Mouse (Mus musculus): Measurements from ENCODE around the gene Muc1. TPM values are rescaled to one million over a fixed set of nuclear protein-coding genes. Genes with fewer than 3 reads are reported as not detected.

Muc1 gene
- polyA plus RNA-seq, 1 experiment from 2014 or later: 3.1 TPM

GRCm38 (mm10) chr3:89243609-89244008 lies 14.8 kb downstream of the Muc1 start:
- Histone ChIP-seq H3K4me1 (peaks cover 52% of the 10 kb centered on the region), H3K9me3 (replicated peaks) (no peaks in the 10 kb centered on the region), H3K4me2 (peak overlapping the region; percentile 97), H3K27me3 (no peaks in the 10 kb centered on the region), H3K9ac (peak overlapping the region; percentile 75), H3K4me3 (peak overlapping the region; percentile 74), H3K36me3 (ENCODE audit: poor library complexity, severe bottlenecking) (peaks cover 48% of the 10 kb centered on the region), H3K27ac (peak overlapping the region; percentile 94)
- no peak for ATAC-seq
- WGBS: 11% methylated on average over 14 of the region's 14 CpGs

GRCm38 (mm10) chr3:89244158-89244981 lies 15.5 kb downstream of the Muc1 start:
- peaks cover 52% of the 10 kb centered on the region for H3K4me1 ChIP-seq
- H3K4me2 ChIP-seq: peak overlapping the region; percentile 97
- 12% methylated on average over 25 of the region's 25 CpGs for WGBS
- peaks cover 47% of the 10 kb centered on the region for H3K36me3 ChIP-seq (ENCODE audit: poor library complexity, severe bottlenecking)
- H3K27ac ChIP-seq: peak overlapping the region; percentile 94
- H3K9me3 ChIP-seq (replicated peaks): no peaks in the 10 kb centered on the region
- peak overlapping the region; percentile 75 for H3K9ac ChIP-seq
- peak overlapping the region; percentile 74 for H3K4me3 ChIP-seq
- peak; percentile 28 for ATAC-seq
- H3K27me3 ChIP-seq: no peaks in the 10 kb centered on the region

- Histone ChIP-seq H3K36me3 (ENCODE audit: poor library complexity, severe bottlenecking) (peaks cover 45% of the 10 kb centered on the region), H3K27ac (peak overlapping the region; percentile 94), H3K4me1 (peaks cover 52% of the 10 kb centered on the region), H3K4me2 (peak overlapping the region; percentile 97), H3K9me3 (replicated peaks) (no peaks in the 10 kb centered on the region), H3K27me3 (no peaks in the 10 kb centered on the region), H3K9ac (peak overlapping the region; percentile 75), H3K4me3 (peak overlapping the region; percentile 74)
- peak; percentile 66 for ATAC-seq
- under 1% methylated on average over 18 of the region's 26 CpGs for WGBS
Observed at GRCm38 (mm10) chr3:89244982-89245687, 16.3 kb downstream of the Muc1 start.

- H3K4me3 ChIP-seq: peak within 1 kb of the TSS; percentile 74
- H3K4me1 ChIP-seq: peaks cover 53% of the 10 kb centered on the region
- H3K9ac ChIP-seq: peak within 1 kb of the TSS; percentile 86
- peaks cover 39% of the 10 kb centered on the region for H3K36me3 ChIP-seq (ENCODE audit: poor library complexity, severe bottlenecking)
- peak within 1 kb of the TSS; percentile 94 for H3K27ac ChIP-seq
- 3% methylated on average over 20 of the region's 20 CpGs for WGBS
- H3K4me2 ChIP-seq: peak within 1 kb of the TSS; percentile 97
- H3K27me3 ChIP-seq: no peaks in the 10 kb centered on the region
- no peaks in the 10 kb centered on the region for H3K9me3 ChIP-seq (replicated peaks)
- ATAC-seq: peak; percentile 65
Observed at GRCm38 (mm10) chr3:89245688-89246171, 16.9 kb downstream of the Muc1 start, which contains the start of gene Krtcap2. Gene Krtcap2, plus strand, starts transcription at chr3:89245966.

- Histone ChIP-seq H3K4me1 (peaks cover 61% of the 10 kb centered on the region), H3K9me3 (replicated peaks) (no peaks in the 10 kb centered on the region), H3K4me2 (peak within 1 kb of the TSS; percentile 97), H3K9ac (peak within 1 kb of the TSS; percentile 86), H3K27ac (peak within 1 kb of the TSS; percentile 94), H3K27me3 (peaks cover 6% of the 10 kb centered on the region; the same call in 1 of the 2 replicates), H3K36me3 (ENCODE audit: poor library complexity, severe bottlenecking) (peaks cover 32% of the 10 kb centered on the region), H3K4me3 (peak within 1 kb of the TSS; percentile 74)
- peak; percentile 68 for ATAC-seq
- WGBS: under 1% methylated on average over 42 of the region's 42 CpGs
Observed at GRCm38 (mm10) chr3:89246261-89247100, 17.6 kb downstream of the Muc1 start, which contains the start of gene Trim46. Gene Trim46, minus strand, starts transcription at chr3:89246309.

GRCm38 (mm10) chr3:89247466-89247865 lies 18.6 kb downstream of the Muc1 start:
- H3K4me1 ChIP-seq: peaks cover 56% of the 10 kb centered on the region
- no peak overlapping the region; the same call in 1 of the 2 replicates for H3K27ac ChIP-seq
- peaks cover 22% of the 10 kb centered on the region for H3K36me3 ChIP-seq (ENCODE audit: poor library complexity, severe bottlenecking)
- H3K9ac ChIP-seq: peak overlapping the region; percentile 86; the same call in 1 of the 2 replicates
- no peaks in the 10 kb centered on the region for H3K9me3 ChIP-seq (replicated peaks)
- ATAC-seq: no peak
- 83% methylated on average over 4 of the region's 4 CpGs for WGBS
- H3K4me3 ChIP-seq: peak overlapping the region; percentile 74
- peak overlapping the region; percentile 97 for H3K4me2 ChIP-seq
- peaks cover 10% of the 10 kb centered on the region; the same call in 1 of the 2 replicates for H3K27me3 ChIP-seq

GRCm38 (mm10) chr3:89250435-89251040 lies 21.7 kb downstream of the Muc1 start:
- Histone ChIP-seq H3K27ac (no peak overlapping the region), H3K36me3 (ENCODE audit: poor library complexity, severe bottlenecking) (peaks cover 19% of the 10 kb centered on the region), H3K9ac (no peak overlapping the region), H3K4me2 (no peak overlapping the region), H3K4me3 (no peak overlapping the region), H3K27me3 (peaks cover 10% of the 10 kb centered on the region; the same call in 1 of the 2 replicates), H3K9me3 (replicated peaks) (no peaks in the 10 kb centered on the region), H3K4me1 (peaks cover 31% of the 10 kb centered on the region)
- WGBS: 20% methylated on average over 7 of the region's 7 CpGs
- ATAC-seq: no peak

- Histone ChIP-seq H3K9ac (no peak overlapping the region), H3K4me2 (peak overlapping the region; percentile 10; the same call in 1 of the 2 replicates), H3K27ac (no peak overlapping the region), H3K9me3 (replicated peaks) (no peaks in the 10 kb centered on the region), H3K4me3 (no peak overlapping the region), H3K4me1 (peaks cover 25% of the 10 kb centered on the region), H3K36me3 (ENCODE audit: poor library complexity, severe bottlenecking) (peaks cover 19% of the 10 kb centered on the region), H3K27me3 (peaks cover 10% of the 10 kb centered on the region; the same call in 1 of the 2 replicates)
- WGBS: 10% methylated on average over 17 of the region's 17 CpGs
- no peak for ATAC-seq
Observed at GRCm38 (mm10) chr3:89251365-89251895, 22.6 kb downstream of the Muc1 start.

- H3K9ac ChIP-seq: no peak overlapping the region
- H3K27ac ChIP-seq: no peak overlapping the region
- H3K36me3 ChIP-seq (ENCODE audit: poor library complexity, severe bottlenecking): no peaks in the 10 kb centered on the region
- H3K9me3 ChIP-seq (replicated peaks): no peaks in the 10 kb centered on the region
- 92% methylated on average over 5 of the region's 5 CpGs for WGBS
- no peak for ATAC-seq
- H3K4me2 ChIP-seq: no peak overlapping the region
- H3K4me3 ChIP-seq: no peak overlapping the region
- H3K27me3 ChIP-seq: peaks cover 10% of the 10 kb centered on the region; the same call in 1 of the 2 replicates
- H3K4me1 ChIP-seq: peaks cover 11% of the 10 kb centered on the region
Observed at GRCm38 (mm10) chr3:89254994-89255393, 26.1 kb downstream of the Muc1 start.

GRCm38 (mm10) chr3:89256177-89256576 lies 27.3 kb downstream of the Muc1 start:
- Histone ChIP-seq H3K4me2 (no peak overlapping the region), H3K27me3 (peaks cover 7% of the 10 kb centered on the region; the same call in 1 of the 2 replicates)
- no peak for ATAC-seq

GRCm38 (mm10) chr3:89259076-89259475 lies 30.2 kb downstream of the Muc1 start, which contains the start of gene Dpm3:
Gene Dpm3, plus strand, starts transcription at chr3:89259358.
- H3K4me3 ChIP-seq: no peak within 1 kb of the TSS
- no peaks in the 10 kb centered on the region for H3K9me3 ChIP-seq (replicated peaks)
- no peak within 1 kb of the TSS for H3K4me2 ChIP-seq
- no peaks in the 10 kb centered on the region for H3K36me3 ChIP-seq (ENCODE audit: poor library complexity, severe bottlenecking)
- no peak for ATAC-seq
- no peaks in the 10 kb centered on the region for H3K27me3 ChIP-seq
- no peak within 1 kb of the TSS for H3K27ac ChIP-seq
- 63% methylated on average over 7 of the region's 7 CpGs for WGBS
- no peak within 1 kb of the TSS for H3K9ac ChIP-seq
- no peaks in the 10 kb centered on the region for H3K4me1 ChIP-seq

More at GRCm38 (mm10) chr3:89256177-89256576, 27.3 kb downstream of the Muc1 start:
- WGBS: 81% methylated on average over 5 of the region's 5 CpGs
- Histone ChIP-seq H3K9ac (no peak overlapping the region), H3K4me3 (no peak overlapping the region), H3K36me3 (ENCODE audit: poor library complexity, severe bottlenecking) (no peaks in the 10 kb centered on the region), H3K9me3 (replicated peaks) (no peaks in the 10 kb centered on the region), H3K4me1 (peaks cover 5% of the 10 kb centered on the region), H3K27ac (no peak overlapping the region)
